Mouse (Mus musculus): ENCODE data around the gene Cxxc4. TPM values are rescaled to one million over a fixed set of nuclear protein-coding genes. Genes with fewer than 3 reads are reported as not detected.

Cxxc4 gene
- polyA plus RNA-seq, 1 experiment from 2014 or later, result 8.0 TPM

DNA sequence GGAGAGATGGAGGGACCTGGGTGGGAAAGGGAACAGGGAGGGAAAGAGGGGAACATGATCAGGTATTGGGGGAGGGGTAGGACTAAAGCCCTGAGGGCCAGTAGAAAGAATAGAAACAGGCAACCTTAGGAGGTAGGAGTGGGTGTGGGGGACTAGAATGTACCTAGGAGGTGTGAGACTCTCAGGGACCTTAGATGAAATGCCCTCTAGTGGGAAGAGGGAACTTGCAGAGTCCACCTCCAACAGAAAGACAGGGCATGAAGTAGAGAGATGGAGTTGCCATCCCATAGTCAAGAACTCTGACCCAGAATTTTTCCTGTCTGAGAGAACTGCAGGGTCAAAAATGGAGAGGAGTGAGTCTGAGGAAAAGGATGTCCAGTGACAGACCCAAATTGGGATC, 43.4 kb downstream of the Cxxc4 start:
- Histone ChIP-seq H3K4me2 (replicated peaks) (no peak overlapping the region), H3K4me1 (peaks cover 6% of the 10 kb centered on the region; the same call in 1 of the 2 replicates), H3K9ac (no peak overlapping the region), H3K27me3 (no peaks in the 10 kb centered on the region), H3K36me3 (no peaks in the 10 kb centered on the region), H3K4me3 (no peak overlapping the region), H3K9me3 (no peaks in the 10 kb centered on the region), H3K27ac (no peak overlapping the region)
- no peak for ATAC-seq (ENCODE audit: low FRiP score, low read depth)

DNA sequence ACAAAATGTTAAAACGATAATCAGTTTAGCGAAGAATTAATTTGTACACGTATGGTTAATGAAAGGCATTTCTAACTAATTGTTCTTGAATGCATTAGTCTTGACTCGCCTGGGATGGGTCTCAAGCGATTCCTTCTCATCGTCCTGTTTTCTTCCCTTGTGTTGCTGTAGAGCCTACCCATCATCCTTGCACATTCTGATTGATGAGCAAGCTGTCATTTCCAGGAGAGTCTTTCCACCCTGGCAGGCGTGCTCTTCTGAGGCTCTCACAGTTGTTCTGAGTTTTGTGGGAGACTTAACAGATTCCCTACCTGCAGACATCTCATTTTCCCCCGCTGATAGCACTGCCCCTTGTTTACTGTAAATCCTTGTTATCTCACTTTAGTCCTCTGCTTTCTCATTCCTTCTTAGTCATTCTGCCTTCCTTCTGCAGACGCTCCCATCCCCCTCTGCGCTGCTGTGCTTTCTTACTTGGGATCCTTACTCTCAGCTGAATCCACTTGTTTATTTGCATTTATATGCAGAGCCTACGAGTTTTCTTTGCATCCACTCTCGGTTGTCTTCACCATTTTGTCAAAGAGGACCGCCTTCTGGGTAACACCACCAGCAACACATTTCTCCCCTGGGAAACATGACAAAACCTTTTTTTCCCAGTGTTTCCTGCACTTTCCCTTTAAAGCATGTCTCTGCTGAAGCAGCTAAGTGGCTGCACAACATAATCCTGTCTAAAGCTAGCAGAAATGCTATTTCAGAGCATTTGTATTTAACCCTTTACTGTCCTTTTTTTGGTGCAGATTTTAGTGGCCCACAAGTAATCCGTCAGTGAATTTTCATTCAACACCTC, 45.5 kb downstream of the Cxxc4 start:
- Histone ChIP-seq H3K4me1 (peaks cover 6% of the 10 kb centered on the region; the same call in 1 of the 2 replicates), H3K36me3 (no peaks in the 10 kb centered on the region), H3K27me3 (no peaks in the 10 kb centered on the region), H3K9me3 (no peaks in the 10 kb centered on the region), H3K9ac (no peak overlapping the region), H3K4me3 (no peak overlapping the region), H3K4me2 (replicated peaks) (peak overlapping the region; percentile 28), H3K27ac (no peak overlapping the region)
- 34% methylated on average over 14 of the region's 14 CpGs for WGBS
- no peak for ATAC-seq (ENCODE audit: low FRiP score, low read depth)

DNA sequence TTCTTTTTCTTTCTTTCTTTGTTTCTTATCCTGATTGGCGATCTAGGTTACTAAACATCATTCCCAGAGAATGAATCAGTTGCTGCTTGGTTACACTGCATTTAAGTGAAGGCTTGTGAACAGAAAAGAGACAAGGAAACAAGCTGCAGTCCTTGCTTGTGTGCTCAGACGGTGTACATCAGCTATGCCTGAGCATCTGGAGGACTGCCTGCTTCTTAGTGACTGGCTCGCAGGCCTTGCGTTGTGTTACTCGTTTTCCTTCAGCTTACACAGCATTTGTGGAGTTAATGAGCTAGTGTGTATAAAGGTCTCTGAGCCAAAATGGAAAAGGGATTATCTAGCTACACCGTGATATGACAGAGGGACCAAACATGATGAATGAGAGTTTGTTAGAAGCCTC, 58.9 kb downstream of the Cxxc4 start:
- WGBS, result 67% methylated on average over 6 of the region's 6 CpGs
- Histone ChIP-seq H3K27ac (no peak overlapping the region), H3K36me3 (no peaks in the 10 kb centered on the region), H3K4me2 (replicated peaks) (no peak overlapping the region), H3K4me1 (no peaks in the 10 kb centered on the region), H3K9ac (no peak overlapping the region), H3K9me3 (no peaks in the 10 kb centered on the region), H3K4me3 (no peak overlapping the region), H3K27me3 (no peaks in the 10 kb centered on the region)
- no peak for ATAC-seq (ENCODE audit: low FRiP score, low read depth)

DNA sequence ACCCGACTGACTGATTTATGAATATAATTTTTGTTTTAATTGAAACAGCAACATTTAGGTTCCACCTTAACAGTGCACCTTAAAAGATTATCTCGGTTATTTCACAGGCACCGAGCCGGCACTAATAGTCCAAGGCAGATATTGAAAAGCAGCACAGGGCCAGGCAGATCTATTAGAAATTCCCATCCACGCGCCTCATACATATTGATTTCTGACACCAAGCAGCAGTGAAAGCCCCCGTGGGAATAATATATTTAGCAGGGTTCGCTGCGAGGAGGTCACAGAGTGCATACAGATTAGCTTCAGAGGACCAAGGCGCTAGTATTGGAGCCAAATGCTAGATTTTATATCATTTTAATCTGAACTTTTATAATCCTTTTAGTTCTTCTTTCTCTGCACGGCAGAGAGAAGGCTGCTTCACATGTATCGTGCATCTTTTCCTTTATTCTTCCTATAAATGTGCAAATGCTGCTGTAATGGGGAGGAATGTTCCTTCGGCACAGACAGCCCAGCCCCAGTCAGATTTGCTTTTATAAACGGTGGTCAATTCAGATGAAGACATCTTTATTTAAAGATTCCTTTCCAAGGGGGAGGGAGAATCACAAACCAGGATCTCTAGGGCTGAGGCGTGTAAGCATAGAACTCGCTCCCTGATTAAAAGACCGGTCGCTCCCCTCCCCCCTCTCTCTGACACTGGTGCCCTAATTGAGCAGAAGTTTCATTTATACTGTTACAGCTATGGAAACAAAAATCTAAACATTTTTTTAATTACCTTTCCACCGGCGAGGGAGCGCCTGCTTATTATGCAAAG, 66.6 kb downstream of the Cxxc4 start:
- no peak overlapping the region for H3K27ac ChIP-seq

DNA sequence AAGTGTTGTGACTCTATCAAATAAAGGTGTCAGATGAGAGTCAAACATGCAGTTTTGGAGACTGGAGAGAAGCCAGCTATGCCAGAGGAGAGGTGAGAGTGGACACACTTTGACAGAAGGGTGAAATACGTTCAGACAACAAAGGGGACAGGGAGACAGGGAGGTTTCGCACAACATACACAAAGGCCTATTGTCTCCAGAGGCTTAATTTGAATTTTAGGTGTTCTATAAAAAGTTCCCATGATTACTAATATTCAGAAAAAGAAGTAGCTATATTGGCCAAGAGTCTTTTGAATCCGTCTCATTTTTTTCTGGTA, 67.2 kb downstream of the Cxxc4 start:
- no peaks in the 10 kb centered on the region for H3K27me3 ChIP-seq
- ATAC-seq (ENCODE audit: low FRiP score, low read depth), result no peak
- H3K4me2 ChIP-seq (replicated peaks), result peak overlapping the region; percentile 62
- 41% methylated on average over 3 of the region's 3 CpGs for WGBS
- H3K4me1 ChIP-seq, result peaks cover 46% of the 10 kb centered on the region
- no peaks in the 10 kb centered on the region for H3K36me3 ChIP-seq
- H3K27ac ChIP-seq, result no peak overlapping the region
- H3K9me3 ChIP-seq, result no peaks in the 10 kb centered on the region
- H3K4me3 ChIP-seq, result peak overlapping the region; percentile 27
- H3K9ac ChIP-seq, result no peak overlapping the region

More for the DNA sequence above, 66.6 kb downstream of the Cxxc4 start:
- Histone ChIP-seq H3K9me3 (no peaks in the 10 kb centered on the region), H3K27me3 (no peaks in the 10 kb centered on the region), H3K36me3 (no peaks in the 10 kb centered on the region), H3K4me3 (peak overlapping the region; percentile 27), H3K4me1 (peaks cover 46% of the 10 kb centered on the region), H3K9ac (no peak overlapping the region), H3K4me2 (replicated peaks) (peak overlapping the region; percentile 62)
- 19% methylated on average over 21 of the region's 21 CpGs for WGBS
- no peak for ATAC-seq (ENCODE audit: low FRiP score, low read depth)

DNA sequence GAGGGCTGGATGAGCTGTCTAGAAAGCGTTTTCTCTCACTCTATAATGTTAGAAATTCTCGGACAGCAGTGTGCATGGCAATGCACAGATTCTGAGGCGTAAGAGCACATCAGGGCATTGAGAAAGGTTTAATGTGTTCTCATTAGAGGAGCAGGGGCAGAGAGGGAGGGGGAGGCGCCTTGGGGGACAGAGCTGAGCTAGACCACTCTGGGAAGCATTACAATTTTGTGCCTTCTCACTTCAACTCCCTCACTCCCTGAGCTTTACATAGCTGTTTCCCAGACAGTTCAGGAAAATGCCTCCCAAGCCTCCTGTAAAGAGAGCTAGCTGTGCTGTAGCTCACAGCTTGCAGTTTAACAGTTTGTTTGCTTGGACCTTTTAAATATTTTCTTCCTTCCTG, 70.2 kb downstream of the Cxxc4 start:
- H3K9ac ChIP-seq, result no peak overlapping the region
- peaks cover 46% of the 10 kb centered on the region for H3K4me1 ChIP-seq
- 16% methylated on average over 4 of the region's 4 CpGs for WGBS
- peaks cover 3% of the 10 kb centered on the region; the same call in 1 of the 2 replicates for H3K9me3 ChIP-seq
- no peaks in the 10 kb centered on the region for H3K36me3 ChIP-seq
- H3K27ac ChIP-seq, result peak overlapping the region; percentile 63; the same call in 1 of the 2 replicates
- ATAC-seq (ENCODE audit: low FRiP score, low read depth), result peak; percentile 85
- no peak overlapping the region for H3K4me3 ChIP-seq
- H3K27me3 ChIP-seq, result no peaks in the 10 kb centered on the region
- H3K4me2 ChIP-seq (replicated peaks), result peak overlapping the region; percentile 44

DNA sequence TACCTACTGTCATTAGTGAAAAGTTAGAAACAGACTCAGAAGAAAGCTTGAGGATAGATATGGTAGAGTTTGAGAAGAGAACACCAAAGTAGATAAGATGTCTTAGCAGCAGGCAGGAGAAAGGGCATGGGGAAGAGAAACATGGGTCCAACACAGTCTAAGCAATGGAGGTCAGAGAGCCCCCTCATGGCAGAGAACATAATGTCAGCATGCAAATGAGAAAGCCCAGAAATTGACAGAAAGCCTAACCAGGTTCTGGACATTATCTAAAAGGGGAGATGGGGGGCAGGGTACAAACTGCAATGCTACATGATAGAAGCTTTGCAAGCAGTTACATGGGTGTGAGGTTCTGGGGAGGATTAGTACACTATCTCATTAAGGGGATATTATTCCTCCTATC, 71.5 kb downstream of the Cxxc4 start:
- Histone ChIP-seq H3K9ac (no peak overlapping the region), H3K27ac (no peak overlapping the region), H3K4me1 (peaks cover 41% of the 10 kb centered on the region), H3K36me3 (no peaks in the 10 kb centered on the region), H3K27me3 (no peaks in the 10 kb centered on the region), H3K4me3 (no peak overlapping the region), H3K9me3 (peaks cover 3% of the 10 kb centered on the region; the same call in 1 of the 2 replicates), H3K4me2 (replicated peaks) (no peak overlapping the region)
- no peak for ATAC-seq (ENCODE audit: low FRiP score, low read depth)

MicroRNAs within 50 kb of the gene (microRNA counts, 519-probe panel; counts per million panel counts)
- microRNA mmu-miR-1895, result not detected

Small RNA genes lying within 50 kb of the gene (microRNA-seq; reads per million reads assigned to microRNA genes)
- not detected for gene Mir1895
